Mouse (Mus musculus) right cerebral cortex, postnatal 36 days (tissue): ENCODE measurements around the gene Gria2.

ENCODE experiments used
- DNase-seq, 2 experiments: peaks; one replicate each; pipeline ENCODE4 v3.0.0; 2022; ENCODE audit warnings: low spot score in 2 of 2, mixed read lengths in 1 of 2

Gene Gria2

DNA sequence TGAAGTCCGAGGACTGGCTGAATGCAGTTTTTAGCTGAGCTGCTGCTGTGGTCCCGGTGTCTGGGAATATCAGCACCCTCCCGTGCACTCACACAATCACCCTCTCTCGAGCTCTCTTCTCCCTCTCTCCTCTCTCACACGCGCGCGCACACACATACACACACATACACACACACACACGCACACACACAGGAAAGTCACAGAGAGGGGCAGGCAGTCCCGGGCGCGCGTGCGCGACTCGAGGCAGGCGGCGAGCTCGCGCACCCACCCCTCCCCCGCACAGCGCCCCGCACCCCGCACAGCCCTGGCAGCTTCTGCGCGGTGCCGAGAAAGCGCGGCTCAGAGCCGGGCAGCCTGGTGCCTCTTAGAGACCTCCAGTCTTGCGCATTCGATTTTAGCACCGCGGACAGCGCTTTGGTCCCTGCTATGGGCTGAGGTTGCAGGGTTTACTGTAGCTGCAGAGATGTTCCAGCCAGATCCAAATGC, at the start of gene Gria2:
Gria2 (minus strand) TSS at position 240 of the 486 bp plus-strand sequence.
- peak; percentile 90 to 92 for DNase-seq

DNA sequence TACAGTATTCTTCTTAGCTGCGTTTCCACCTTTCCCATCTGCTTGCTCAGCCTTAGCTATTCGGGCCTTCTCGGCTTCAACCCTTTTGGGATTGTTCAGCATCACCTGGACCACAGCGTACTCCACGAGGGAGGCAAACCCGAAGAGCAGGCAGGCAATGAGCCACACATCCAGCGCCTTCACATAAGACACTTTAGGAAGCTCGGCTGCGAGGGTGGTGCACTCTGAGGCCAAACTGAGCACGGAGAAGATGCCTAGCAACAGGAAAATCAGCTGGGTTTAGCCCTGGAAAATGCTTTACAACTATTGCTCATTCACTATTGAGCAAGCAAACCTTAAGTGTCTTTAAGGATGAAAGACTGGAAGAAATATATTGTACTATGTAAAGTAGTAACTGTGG, 48.3 kb upstream of the Gria2 start:
- DNase-seq, result no peak

DNA sequence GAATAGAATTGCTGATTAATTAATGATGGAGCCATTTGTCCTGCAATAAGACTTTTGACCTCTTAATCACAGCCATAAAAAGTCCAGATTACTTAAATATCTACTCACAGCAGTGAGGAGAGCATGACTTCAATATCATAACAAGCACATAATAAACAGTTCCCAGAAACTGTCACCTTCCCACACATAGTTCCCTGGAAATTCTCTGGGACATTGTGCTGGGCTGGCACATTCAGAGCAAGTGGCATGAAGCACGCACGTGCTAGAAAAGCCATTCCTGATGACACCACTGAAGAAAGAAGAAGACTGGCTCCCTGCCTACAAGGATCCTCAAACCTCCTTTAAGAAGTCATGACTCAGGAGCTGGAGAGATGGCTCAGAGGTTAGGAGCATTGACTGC, 43.0 kb upstream of the Gria2 start:
- DNase-seq, result peak in 1 of 2 experiments; percentile 16

DNA sequence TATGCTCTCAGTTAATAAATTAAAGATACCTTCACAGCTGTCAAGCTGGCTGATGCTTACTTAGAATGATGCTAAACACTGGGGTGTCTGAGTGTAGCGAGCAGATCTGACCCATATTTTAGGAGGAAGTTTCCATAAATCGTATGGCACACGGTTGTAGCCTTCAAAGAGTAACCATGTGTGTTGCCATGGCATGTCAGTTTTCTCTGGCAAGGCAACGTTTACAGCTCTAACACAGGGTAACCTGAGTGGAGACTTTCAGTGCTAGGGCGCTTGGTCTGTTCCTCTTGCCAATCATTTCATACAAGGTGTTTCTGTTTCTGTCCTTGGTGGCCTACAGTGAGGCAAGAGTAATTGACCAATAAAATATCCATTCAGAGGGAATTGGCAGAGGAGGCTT, 37.2 kb upstream of the Gria2 start:
- no peak for DNase-seq

DNA sequence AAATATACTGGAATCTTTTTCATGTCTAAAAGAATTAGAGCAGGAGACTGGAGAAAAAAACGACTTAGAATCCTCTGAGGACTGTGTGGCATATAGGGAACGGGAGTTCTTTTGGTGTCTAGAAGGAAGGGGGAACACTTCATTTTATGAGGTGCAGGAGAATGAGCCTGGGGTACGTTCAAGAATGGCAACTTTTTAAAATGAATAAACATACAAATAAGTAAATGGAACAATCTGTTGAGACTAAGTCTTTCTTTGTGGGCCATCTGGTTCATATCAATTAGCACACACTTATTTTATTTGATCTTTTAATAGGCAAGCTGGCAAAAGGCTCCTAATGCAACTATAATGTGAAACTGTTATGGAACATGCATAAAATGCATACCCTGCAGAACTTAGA, 34.9 kb upstream of the Gria2 start:
- DNase-seq, result no peak

DNA sequence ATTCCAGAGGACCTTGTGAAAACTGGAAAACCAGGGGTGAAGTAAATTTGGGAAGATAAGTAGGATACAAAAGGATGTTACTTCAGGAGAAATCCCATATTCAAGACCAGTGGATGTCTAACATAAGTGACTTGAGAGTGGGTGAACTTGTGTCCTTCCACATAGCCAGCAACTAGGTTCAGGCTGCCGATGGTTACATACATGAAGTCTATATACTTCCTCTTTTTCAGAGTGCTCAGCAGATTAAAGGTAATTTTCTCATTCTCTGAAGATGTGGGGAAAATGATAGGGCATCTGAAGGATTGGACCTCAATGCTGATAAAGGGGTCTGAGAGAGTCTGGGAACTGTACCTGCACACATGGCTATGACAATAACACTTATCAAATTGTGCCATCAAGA, 21.3 kb upstream of the Gria2 start:
- DNase-seq, result no peak

DNA sequence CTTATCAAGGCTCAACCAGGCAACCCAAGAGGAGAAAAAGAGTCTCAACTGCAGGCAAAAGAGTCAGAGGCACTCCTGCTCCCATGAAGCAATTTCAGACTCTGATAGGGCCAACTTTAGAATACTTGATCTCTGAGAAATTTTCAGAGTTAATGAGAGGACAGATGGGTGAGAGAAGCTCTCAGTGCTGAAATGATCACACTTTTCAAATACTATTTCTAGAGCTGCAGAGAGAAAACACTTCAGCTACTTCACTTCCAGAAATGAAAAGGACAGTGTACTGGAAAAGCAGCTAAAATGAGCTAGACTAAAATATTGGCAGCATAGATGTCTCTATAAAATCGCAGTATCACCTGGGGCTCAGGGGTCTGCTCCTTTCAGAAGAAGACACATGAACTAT, 16.0 kb upstream of the Gria2 start:
- no peak for DNase-seq

DNA sequence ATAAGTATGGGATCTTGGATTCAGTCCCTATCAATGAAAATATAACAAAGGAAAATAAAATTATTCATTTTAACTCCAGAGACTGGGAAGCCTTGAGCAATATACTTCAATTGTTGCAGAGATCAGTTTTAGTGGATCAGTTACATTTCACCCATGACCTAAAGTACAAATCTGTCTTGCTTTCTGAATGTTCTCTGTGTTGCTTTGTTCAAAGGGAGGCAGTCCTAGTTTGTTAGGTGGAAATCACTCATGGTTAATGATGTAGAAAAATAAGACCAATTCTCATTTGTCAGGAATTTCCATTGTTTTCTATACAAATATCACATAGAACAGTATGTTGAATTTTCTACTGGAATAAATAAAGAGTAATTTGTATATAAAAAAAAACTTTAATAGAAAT, 11.1 kb upstream of the Gria2 start:
- DNase-seq, result no peak

DNA sequence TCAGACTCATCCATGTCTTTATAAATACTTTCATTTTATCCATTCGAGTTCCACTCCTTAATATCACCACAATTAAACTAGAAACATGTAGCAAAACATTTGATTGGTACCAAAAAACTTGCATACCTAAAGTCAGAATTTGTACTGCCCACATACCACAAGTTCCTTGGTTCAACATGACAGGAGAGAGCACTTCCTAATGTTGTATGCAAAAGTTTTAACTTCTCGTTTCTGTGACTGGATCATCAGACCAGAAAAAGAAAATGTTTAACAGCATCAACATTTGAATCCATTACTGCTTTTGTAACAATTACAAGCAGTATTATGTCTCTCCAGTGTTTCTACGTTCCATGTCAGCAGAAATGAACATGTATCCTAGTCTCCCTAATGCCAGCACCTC, 9.6 kb upstream of the Gria2 start:
- no peak for DNase-seq

DNA sequence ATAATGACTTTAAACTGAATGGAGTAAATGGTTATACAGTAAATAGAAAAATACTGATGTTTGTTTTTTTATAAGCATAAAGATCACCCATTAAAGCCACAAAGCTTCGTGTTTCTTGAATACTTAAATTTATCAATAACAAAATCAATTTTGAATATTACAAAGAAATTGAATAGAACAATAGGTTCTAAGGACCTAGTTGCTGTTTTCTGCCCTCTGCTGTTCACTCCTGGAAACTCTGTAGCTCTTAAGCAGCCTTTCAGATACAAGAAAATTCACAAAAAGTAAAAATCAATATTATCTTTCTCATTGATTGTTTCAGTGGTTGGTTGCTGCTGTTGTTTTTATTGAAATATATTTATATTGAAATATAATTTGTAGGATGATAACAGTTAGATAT, 2.7 kb upstream of the Gria2 start:
- DNase-seq, result no peak

DNA sequence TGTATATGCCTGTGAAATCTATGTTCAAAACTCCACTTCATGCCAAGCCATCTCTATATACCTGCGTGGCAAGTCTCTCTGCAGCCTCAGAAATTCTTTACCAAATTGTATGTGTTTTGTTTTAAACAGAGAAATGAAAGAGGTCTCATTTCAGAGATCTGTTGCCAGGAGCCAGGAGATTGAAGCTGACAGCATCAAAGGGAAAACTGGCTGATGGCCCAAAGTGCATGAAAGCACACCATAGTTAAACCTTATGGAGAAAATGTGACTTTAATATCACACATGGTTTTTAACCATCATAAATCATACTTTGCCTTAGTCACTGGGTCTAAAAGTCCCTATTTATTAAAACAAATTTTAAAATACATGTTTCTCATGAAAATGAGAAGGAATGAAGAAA, 1.2 kb upstream of the Gria2 start:
- DNase-seq, result no peak

DNA sequence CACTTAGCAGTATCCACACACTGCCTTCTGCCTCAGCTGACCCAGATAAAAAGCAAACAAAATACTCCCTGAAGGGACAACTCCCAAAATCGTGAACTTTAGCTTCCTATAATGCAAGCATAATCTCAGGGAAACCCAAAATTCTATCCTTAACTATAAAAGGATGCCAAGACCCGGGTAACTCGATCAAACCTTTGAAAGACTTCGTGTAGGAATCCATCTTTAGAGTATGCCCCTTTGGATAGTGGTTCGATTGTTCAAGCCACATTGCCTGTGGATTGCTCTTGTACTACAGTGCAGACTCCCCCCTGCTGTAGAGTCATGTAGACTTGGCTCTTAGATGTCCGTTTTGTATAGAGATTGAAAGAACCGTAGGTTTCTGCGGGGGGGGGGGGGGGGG, 576 bp upstream of the Gria2 start:
- DNase-seq, result no peak

DNA sequence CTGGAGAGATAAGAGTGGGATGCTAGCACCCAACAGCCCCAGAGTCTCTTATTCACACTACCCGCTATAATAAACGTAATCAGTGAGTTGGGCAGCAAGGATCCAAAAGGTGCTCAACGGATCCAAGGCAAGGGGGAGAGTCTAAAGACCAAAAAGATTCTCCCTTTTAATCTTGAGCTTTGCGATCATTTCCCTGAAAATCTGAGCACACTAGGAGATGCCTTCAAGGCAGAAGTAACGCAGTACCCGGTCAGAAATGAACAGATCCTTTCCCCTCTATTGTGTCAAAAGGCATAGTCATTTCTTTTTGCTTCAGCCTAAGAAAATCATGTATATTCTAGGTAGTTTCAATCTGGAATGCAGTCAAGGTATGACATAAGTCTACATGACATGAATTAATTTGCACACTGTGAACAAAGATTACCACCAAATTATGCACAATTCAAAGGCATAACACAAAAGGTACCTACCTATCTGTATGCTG, 766 bp downstream of the Gria2 start:
- no peak for DNase-seq

DNA sequence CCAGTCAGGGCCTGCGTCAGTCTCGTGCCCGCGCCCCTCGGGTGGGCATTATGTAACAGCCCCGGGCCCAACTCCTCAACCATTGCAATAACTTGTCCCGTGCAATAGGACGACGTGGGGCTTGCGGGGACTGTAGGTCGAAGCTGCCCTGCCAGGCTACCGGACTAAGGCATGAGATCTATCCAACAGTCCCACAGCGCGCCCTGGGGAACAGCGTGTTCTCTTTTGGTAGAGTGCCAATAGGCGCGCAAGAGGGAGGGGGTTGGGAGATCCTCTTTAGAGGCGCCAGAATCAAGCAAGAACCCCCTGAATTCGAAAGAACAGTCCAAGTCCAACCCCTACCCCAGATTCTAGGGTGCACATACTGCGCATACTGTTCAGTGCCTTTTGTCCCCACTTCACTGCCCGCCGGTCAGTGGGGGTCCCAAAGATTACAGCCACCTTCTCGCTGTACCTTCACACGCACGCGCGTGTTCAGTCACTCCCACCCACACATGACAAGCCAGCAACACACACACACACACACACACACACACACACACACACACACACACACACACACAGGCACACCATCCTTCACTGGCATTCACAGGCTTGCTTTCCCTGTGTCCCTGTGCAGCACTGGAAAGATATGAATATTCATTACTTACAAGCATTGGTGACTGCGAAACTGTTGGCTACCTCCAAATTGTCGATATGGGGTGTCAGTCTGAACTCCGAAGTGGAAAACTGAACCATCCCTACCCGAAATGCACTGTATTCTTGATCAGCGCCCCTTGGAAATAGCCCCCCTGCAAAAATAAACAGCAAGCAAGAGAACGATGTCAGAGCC, 1.4 kb downstream of the Gria2 start:
- DNase-seq, result peak; percentile 56 to 62

DNA sequence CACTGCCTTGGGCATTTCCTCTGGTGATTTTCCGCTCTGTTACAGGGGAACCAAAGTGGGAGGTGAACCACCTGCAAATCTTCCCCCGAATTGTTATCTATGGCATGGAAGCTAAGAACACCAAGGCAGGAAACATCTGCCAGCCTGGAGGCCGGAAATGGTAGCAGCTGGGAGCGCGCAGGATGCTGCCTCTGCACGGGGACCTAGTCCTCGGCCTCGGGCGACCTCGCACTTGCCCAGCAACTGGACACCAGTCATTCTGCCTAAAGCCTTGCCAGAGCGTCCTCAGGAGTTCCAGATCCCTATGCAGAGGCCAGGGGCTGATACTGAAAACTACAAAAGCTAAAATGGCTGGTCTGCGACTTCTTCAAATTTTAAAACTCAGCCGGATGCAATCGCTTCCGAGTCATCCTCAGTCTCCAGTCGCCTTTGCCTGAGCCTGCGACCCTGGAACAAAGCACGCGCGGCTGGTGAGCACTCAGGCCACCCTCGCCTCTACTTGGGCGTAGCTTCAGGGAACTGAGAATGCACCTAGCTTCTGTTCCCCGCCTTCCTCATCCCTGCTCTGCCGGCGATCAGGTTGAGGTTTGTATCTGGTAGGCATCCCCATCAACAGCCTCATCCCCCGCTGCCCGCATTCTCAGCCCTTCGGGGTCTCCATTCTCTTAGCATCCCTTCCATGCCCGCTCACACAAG, 2.2 kb downstream of the Gria2 start:
- peak; percentile 52 to 58 for DNase-seq

DNA sequence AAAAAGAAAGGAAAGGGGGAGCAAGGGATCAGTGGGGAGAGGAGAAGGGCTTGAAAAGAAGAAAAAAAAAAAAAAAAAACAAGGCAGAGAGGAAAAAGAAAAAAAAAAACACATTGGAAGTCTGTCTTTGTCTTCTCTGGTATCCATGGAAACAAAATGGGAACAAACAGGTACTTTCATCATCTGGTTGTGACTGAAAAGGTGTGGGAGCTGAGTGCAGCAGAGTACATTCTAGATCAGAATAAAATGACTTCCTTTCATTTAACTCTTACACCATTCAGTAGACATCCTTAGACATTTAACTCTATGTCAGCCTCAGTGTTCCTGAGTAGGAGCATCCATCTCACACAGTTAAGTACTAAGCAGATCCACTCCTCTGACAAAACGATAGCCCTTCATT, 4.7 kb downstream of the Gria2 start:
- no peak for DNase-seq

DNA sequence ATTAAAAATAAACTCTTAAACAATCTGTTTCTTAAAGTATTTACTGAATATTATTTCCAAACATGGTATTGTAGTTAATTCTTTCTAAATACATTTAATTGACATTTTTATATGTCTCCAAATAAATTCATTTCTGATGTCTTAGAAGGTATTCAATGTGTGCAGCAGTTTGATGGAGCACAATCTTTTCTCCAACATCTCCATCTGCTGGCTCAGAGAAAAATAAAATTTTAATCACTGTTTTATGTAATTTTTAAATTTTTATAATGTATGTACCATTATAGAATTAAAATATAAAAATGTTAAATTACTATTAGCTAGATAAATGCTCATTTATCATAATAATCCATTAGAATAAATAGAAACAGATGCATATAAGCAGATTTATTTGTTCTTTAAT, 5.9 kb downstream of the Gria2 start:
- DNase-seq, result no peak

DNA sequence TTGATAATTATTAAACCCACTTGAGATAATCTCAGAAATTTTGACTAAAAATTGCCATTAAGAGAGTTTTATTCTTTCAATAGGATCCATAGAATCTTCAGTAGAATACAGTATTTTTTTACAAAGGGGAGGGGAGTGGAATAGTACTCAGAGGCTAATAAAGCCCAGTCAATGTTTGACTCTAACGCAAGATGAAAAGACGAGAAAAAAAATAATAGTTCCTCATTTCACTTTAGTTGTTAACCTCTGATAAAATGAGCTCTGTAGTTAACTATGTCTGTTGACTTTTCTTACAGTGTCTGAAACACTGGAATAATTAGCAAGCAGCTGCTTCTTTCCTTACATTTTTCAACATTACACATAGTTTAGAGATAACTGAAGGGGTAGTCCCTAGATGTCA, 7.4 kb downstream of the Gria2 start:
- no peak for DNase-seq

DNA sequence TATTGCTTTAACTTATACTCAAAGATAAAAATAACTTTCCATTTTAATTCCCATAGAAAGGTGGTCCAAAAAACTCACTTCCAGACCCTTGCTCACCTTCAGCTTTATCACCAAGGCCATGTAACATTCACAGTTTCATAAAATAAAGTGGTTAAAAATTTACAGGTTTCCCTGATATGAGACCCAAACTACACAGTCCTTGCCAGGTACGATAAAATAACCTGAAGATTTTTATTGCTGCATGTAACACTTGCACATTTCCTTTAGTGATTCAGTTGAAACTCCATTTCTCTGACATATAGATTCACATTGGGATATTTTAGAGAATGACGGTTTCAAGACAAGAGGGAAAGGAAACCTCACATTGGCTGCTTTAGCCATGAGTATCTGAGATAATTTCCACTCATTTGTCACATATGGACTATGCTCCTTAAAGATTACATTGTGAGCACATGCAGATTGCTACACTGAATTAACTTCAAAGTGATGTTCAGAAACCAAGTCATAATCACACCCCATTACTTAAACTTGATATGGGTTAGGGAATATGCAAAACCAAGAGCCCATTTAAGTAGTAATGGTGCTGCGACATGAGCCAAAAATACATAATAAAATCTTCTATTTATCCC, 15.4 kb downstream of the Gria2 start:
- DNase-seq, result no peak

DNA sequence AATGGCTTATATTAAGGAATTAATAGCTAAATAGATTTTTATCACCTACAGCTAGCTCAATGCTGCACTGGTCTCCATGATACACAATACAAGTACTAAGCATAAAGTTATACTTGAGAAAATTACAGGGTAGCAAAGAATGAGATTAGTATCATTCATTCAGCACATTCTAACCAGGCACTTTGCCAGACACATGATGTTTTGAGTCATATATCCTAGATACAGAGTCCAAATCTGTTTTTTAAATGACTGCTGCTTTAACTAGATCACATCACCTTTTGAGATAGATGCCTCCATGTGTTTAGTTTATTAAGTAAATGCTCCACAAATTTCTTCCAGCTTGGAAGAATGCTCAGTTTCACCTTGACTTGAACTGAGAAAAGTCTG, 21.5 kb downstream of the Gria2 start:
- no peak for DNase-seq

DNA sequence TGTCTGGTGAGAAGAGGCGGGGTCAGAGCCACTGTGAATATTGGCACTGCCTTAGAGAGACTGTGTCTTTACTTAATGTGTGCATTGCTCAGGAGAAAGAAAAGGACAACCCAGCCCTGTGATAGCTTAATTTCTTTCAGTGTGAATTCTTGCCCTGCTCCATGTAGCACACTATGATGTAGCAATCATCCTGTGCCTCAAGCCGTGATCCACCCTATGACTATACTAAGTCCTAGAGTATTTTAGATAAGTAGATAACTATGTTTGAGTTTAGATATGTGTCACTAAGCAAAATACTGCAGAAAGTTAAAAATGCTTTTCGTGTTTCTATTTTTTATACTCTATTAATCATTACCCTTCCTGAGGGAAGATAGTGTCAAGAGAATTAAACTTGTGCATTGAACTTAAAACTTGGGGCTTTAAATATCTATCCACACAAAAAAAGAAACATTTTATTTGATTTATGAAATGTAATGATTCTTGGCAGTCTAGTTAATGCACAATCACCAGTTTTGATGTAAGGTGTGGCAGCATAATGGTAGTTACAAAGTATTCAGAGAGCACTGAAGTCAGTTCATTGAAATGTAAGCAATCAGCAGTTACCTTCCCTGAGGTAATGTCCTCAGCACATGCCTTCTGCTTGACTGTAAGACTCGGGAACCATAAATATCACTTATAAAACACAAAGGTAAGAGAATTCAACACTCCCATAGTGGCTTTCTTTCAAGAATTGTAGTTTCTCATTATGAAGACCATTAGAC, 22.1 kb downstream of the Gria2 start:
- no peak for DNase-seq

DNA sequence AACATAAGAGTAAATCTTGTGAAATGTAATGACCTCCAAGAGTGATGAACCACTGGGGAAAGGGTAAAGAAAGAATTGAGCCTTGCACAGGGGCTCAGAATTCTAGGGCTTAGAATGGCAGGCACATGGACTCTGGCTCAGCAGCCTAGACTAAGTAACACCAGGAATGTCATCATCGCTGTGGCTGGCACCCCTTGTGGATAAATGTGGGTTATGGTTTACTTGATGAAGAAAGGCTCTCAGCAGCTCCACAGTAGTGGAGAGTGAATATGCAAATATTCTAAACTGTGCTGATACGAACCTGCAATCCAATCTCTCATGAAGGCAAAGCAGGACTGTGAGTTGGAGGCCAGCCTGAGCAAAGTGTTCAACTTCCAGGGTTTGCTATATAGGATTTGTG, 26.0 kb downstream of the Gria2 start:
- DNase-seq, result no peak
